Mouse (Mus musculus) Patski (cell line): ENCODE results near the gene Dcaf11. TPM values are rescaled to one million over a fixed set of nuclear protein-coding genes. Genes with fewer than 3 reads are reported as not detected.

Source experiments
- ATAC-seq: fragments of 100-300 bp; one replicate; pipeline ENCODE4 v1.8.0; 2021
- CTCF ChIA-PET: fragments of 350-600 bp; sonication (Branson Sonifier 250); formaldehyde crosslinking; loops from one replicate; lab custom pipeline; 2022; ENCODE audit warnings: inconsistent platforms; lab: Charles Lee
- POLR2A ChIA-PET: fragments of 350-600 bp; sonication (Branson Sonifier 250); formaldehyde crosslinking; loops from one replicate; lab custom pipeline; 2022; ENCODE audit warnings: antibody characterized with exemption, inconsistent platforms; lab: Charles Lee
- DNase-seq: peaks from one replicate; pipeline ENCODE4 v3.0.0-alpha.2; 2011; ENCODE audit warnings: low read depth, low spot score
- H3K27me3 ChIP-seq: fragments of 371-371 bp; one replicate; pipeline ENCODE4 v1.5.1; 2021
- CTCF ChIP-seq: fragments of 100-300 bp; IDR thresholded peaks from one replicate; pipeline ENCODE4 v1.5.1; 2021
- in situ Hi-C: fragments of 300-500 bp; cut with MboI; formaldehyde crosslinking; loops from 3 replicates; pipeline ENCODE4 v1.11.1; 2018; ENCODE audit warnings: low pct_unique_long_range_greater_than_20kb, mixed read lengths
- polyA plus RNA-seq: library from polyadenylated mRNA; unstranded; gene quantifications from one replicate; pipeline ENCODE4 v1.2.3, GENCODE M21; 2021

The Dcaf11 gene
- polyA plus RNA-seq, 1 experiment from 2014 or later, result 71.7 TPM

- in situ Hi-C loops, result loop anchor here (10.0 kb wide), 1 partner anchor 124 kb away; the partner anchor contains the start of gene Carmil3
- no peaks in the 10 kb centered on the region for H3K27me3 ChIP-seq
- no peak for TF ChIP-seq CTCF
- DNase-seq (no peak), ATAC-seq (no peak)
- CTCF ChIA-PET, result no interaction called here
- POLR2A ChIA-PET, result interaction anchor here (0.6 kb wide), 1 partner anchor 242 kb away, joined by 3 read pairs; no protein-coding TSS in a partner anchor
These were observed 58.8 kb downstream of the Dcaf11 start for GRCm38 (mm10) chr14:55618486-55619195.

Other genes with a start within 250 kb of the Dcaf11 start
- gene Dhrs4, start 81.2 kb upstream of the Dcaf11 start, polyA plus RNA-seq, result 71.3 TPM
- gene Carmil3, start 69.4 kb upstream of the Dcaf11 start, polyA plus RNA-seq, result 2.6 TPM
- gene Cpne6, start 49.6 kb upstream of the Dcaf11 start, polyA plus RNA-seq, result not detected
- gene Nrl, start 35.0 kb upstream of the Dcaf11 start, polyA plus RNA-seq, result not detected
- gene Pck2, start 19.7 kb upstream of the Dcaf11 start, polyA plus RNA-seq, result 109 TPM
- 4.7 TPM for gene A730061H03Rik, start 400 bp downstream of the Dcaf11 start, polyA plus RNA-seq
- gene Fitm1, start 15.6 kb downstream of the Dcaf11 start, polyA plus RNA-seq, result not detected
- gene Psme1, start 18.1 kb downstream of the Dcaf11 start, polyA plus RNA-seq, result 243 TPM
- gene Emc9, start 25.3 kb downstream of the Dcaf11 start, polyA plus RNA-seq, result 7.3 TPM
- gene Psme2, start 31.1 kb downstream of the Dcaf11 start, polyA plus RNA-seq, result 177 TPM
- gene Rnf31, start 31.7 kb downstream of the Dcaf11 start, polyA plus RNA-seq, result 28.0 TPM
- 24.2 TPM for gene Irf9, start 43.6 kb downstream of the Dcaf11 start, polyA plus RNA-seq
- not detected for gene Rec8, start 58.0 kb downstream of the Dcaf11 start, polyA plus RNA-seq
- gene Ipo4, start 76.0 kb downstream of the Dcaf11 start, polyA plus RNA-seq, result 116 TPM
- gene Gm49378, start 77.9 kb downstream of the Dcaf11 start, polyA plus RNA-seq, result 1.5 TPM
- gene Tm9sf1, start 83.8 kb downstream of the Dcaf11 start, polyA plus RNA-seq, result 109 TPM
- 0.42 TPM for gene Tssk4, start 90.2 kb downstream of the Dcaf11 start, polyA plus RNA-seq
- gene Mdp1, start 100.5 kb downstream of the Dcaf11 start, polyA plus RNA-seq, result 29.7 TPM
- 35.9 TPM for gene Gmpr2, start 111.9 kb downstream of the Dcaf11 start, polyA plus RNA-seq
- 325 TPM for gene Nedd8, start 112.1 kb downstream of the Dcaf11 start, polyA plus RNA-seq
- gene Tinf2, start 121.8 kb downstream of the Dcaf11 start, polyA plus RNA-seq, result 19.5 TPM
- gene Tgm1, start 153.9 kb downstream of the Dcaf11 start, polyA plus RNA-seq, result 0.12 TPM
- gene Rabggta, start 162.3 kb downstream of the Dcaf11 start, polyA plus RNA-seq, result 32.8 TPM
- gene Dhrs1, start 185.7 kb downstream of the Dcaf11 start, polyA plus RNA-seq, result 87.3 TPM
- gene Nop9, start 185.7 kb downstream of the Dcaf11 start, polyA plus RNA-seq, result 25.5 TPM
- 1.9 TPM for gene Cideb, start 198.5 kb downstream of the Dcaf11 start, polyA plus RNA-seq
- not detected for gene Ltb4r2, start 201.4 kb downstream of the Dcaf11 start, polyA plus RNA-seq
- gene Ltb4r1, start 206.0 kb downstream of the Dcaf11 start, polyA plus RNA-seq, result not detected
- not detected for gene Adcy4, start 224.1 kb downstream of the Dcaf11 start, polyA plus RNA-seq
- gene Ripk3, start 228.9 kb downstream of the Dcaf11 start, polyA plus RNA-seq, result 0.12 TPM